Mouse (Mus musculus) neural tube, embryonic 15.5 days (tissue): Measurements from ENCODE around the gene Ncaph2. TPM values are rescaled to one million over a fixed set of nuclear protein-coding genes. Genes with fewer than 3 reads are reported as not detected.

Experiments used
- ATAC-seq: fragments of 200-750 bp; cut with Nextera tagmentation; 2 replicates; pipeline ENCODE4 v1.8.0; 2017; ENCODE audit warnings: mild to moderate bottlenecking, moderate TSS enrichment, moderate library complexity; ENCODE audit not compliant: low FRiP score
- H3K27ac ChIP-seq: fragments of 300-500 bp; sonication (generic); replicated peaks from 2 replicates; pipeline ENCODE4 v1.5.1; 2015; ENCODE audit warnings: mild to moderate bottlenecking, inconsistent platforms
- H3K27me3 ChIP-seq: fragments of 300-500 bp; sonication (generic); replicated peaks from 2 replicates; pipeline ENCODE4 v1.6.1; 2015; ENCODE audit warnings: inconsistent platforms
- H3K36me3 ChIP-seq: fragments of 300-500 bp; sonication (generic); 2 replicates; pipeline ENCODE4 v1.6.1; 2015; ENCODE audit warnings: inconsistent platforms
- H3K4me1 ChIP-seq: fragments of 300-500 bp; sonication (generic); 2 replicates; pipeline ENCODE4 v1.6.1; 2015; ENCODE audit warnings: inconsistent platforms
- H3K4me2 ChIP-seq: fragments of 300-500 bp; sonication (generic); 2 replicates; pipeline ENCODE4 v1.6.1; 2015; ENCODE audit warnings: inconsistent platforms, mild to moderate bottlenecking, moderate library complexity
- H3K4me3 ChIP-seq: fragments of 300-500 bp; sonication (generic); replicated peaks from 2 replicates; pipeline ENCODE4 v1.5.1; 2015; ENCODE audit warnings: mild to moderate bottlenecking, inconsistent platforms
- H3K9ac ChIP-seq: fragments of 300-500 bp; sonication (generic); replicated peaks from 2 replicates; pipeline ENCODE4 v1.6.1; 2015; ENCODE audit warnings: mild to moderate bottlenecking, inconsistent platforms
- H3K9me3 ChIP-seq: fragments of 300-500 bp; sonication (generic); replicated peaks from 2 replicates; pipeline ENCODE4 v1.6.1; 2016; ENCODE audit warnings: inconsistent platforms
- WGBS: fragments of 180-500 bp; shearing (Covaris S2); methylation state at CpG from one replicate; pipeline ENCODE4 v1.1.7; 2015; ENCODE audit warnings: mixed read lengths; 5-methylcytosine and 5-hydroxymethylcytosine counted together
- polyA plus RNA-seq: library from polyadenylated mRNA; unstranded; fragments of >200 nt; fragmentation: Nextera tagmentation; extraction: Ambion mirVana; gene quantifications from 2 replicates; pipeline ENCODE4 v1.2.1, GENCODE M21; 2015

Gene Ncaph2
- 105 and 111 TPM in 2 replicates for polyA plus RNA-seq

GRCm38 (mm10) chr15:89355241-89356187, at the start of gene Ncaph2, which contains the start of gene Lmf2:
Gene Ncaph2 (plus strand): TSS chr15:89355719.
Gene Lmf2 (minus strand): TSS chr15:89355659.
- peak within 1 kb of the TSS; percentile 88 for H3K27ac ChIP-seq
- peak within 1 kb of the TSS; percentile 65 for H3K4me3 ChIP-seq
- H3K36me3 ChIP-seq, result peaks cover 32% of the 10 kb centered on the region
- H3K27me3 ChIP-seq, result no peaks in the 10 kb centered on the region
- no peaks in the 10 kb centered on the region for H3K9me3 ChIP-seq
- under 1% methylated on average over 63 of the region's 64 CpGs for WGBS
- peak within 1 kb of the TSS; percentile 76 for H3K9ac ChIP-seq
- peak; percentile 91 for ATAC-seq
- H3K4me2 ChIP-seq, result peak within 1 kb of the TSS; percentile 86
- H3K4me1 ChIP-seq, result peaks cover 38% of the 10 kb centered on the region

GRCm38 (mm10) chr15:89305966-89306365, 49.6 kb upstream of the Ncaph2 start:
- ATAC-seq, result no peak
- Histone ChIP-seq H3K4me2 (no peak overlapping the region), H3K27me3 (no peaks in the 10 kb centered on the region), H3K36me3 (peaks cover 65% of the 10 kb centered on the region), H3K9ac (no peak overlapping the region), H3K4me3 (no peak overlapping the region), H3K9me3 (no peaks in the 10 kb centered on the region), H3K27ac (no peak overlapping the region), H3K4me1 (peaks cover 16% of the 10 kb centered on the region)
- 89% methylated on average over 1 of the region's 1 CpGs for WGBS

GRCm38 (mm10) chr15:89307461-89307860, 48.1 kb upstream of the Ncaph2 start:
- H3K27me3 ChIP-seq, result no peaks in the 10 kb centered on the region
- H3K4me2 ChIP-seq, result no peak overlapping the region
- peaks cover 50% of the 10 kb centered on the region for H3K36me3 ChIP-seq
- H3K27ac ChIP-seq, result no peak overlapping the region
- no peaks in the 10 kb centered on the region for H3K9me3 ChIP-seq
- H3K9ac ChIP-seq, result no peak overlapping the region
- H3K4me3 ChIP-seq, result no peak overlapping the region
- WGBS, result 92% methylated on average over 13 of the region's 13 CpGs
- ATAC-seq, result no peak
- H3K4me1 ChIP-seq, result peaks cover 30% of the 10 kb centered on the region

GRCm38 (mm10) chr15:89308406-89309139, 46.9 kb upstream of the Ncaph2 start:
- Histone ChIP-seq H3K27ac (no peak overlapping the region), H3K4me1 (peaks cover 41% of the 10 kb centered on the region), H3K36me3 (peaks cover 39% of the 10 kb centered on the region), H3K4me2 (no peak overlapping the region), H3K9ac (no peak overlapping the region), H3K9me3 (no peaks in the 10 kb centered on the region), H3K4me3 (no peak overlapping the region), H3K27me3 (no peaks in the 10 kb centered on the region)
- 86% methylated on average over 7 of the region's 7 CpGs for WGBS
- ATAC-seq, result no peak

DNA sequence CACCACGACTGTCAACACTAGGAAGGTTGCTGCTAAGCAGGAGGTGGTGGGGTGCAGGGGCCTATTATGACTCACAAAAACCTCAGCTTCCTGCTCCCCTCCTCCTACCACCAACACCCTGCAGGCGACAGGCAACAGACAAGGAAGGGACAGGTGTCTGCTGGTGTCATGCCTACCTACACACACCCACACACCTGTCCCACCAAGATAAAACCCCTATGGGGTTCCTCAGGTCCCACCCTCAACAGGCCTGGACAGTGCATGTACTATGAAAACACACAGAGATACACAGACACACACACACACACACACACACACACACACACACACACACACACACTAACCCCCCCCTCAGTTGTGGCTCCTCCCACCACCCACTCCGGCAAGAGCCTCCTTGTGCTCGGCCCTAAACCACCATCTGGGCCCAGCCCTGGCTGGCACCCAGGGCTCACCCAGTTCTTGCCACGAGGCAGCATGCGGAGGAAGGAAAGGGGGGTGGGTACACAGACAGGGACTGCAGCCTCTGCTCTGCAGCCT, 45.5 kb upstream of the Ncaph2 start:
- ATAC-seq, result no peak
- Histone ChIP-seq H3K4me1 (peaks cover 50% of the 10 kb centered on the region), H3K4me2 (no peak overlapping the region; the same call in 1 of the 2 replicates)

GRCm38 (mm10) chr15:89313359-89313758, 42.2 kb upstream of the Ncaph2 start:
- peaks cover 56% of the 10 kb centered on the region for H3K4me1 ChIP-seq

More for the DNA sequence above, 45.5 kb upstream of the Ncaph2 start:
- peaks cover 25% of the 10 kb centered on the region for H3K36me3 ChIP-seq
- 54% methylated on average over 6 of the region's 6 CpGs for WGBS
- H3K4me3 ChIP-seq, result no peak overlapping the region
- H3K27me3 ChIP-seq, result no peaks in the 10 kb centered on the region
- no peaks in the 10 kb centered on the region for H3K9me3 ChIP-seq
- no peak overlapping the region for H3K9ac ChIP-seq
- no peak overlapping the region for H3K27ac ChIP-seq

GRCm38 (mm10) chr15:89314107-89314506, 41.4 kb upstream of the Ncaph2 start:
- H3K9ac ChIP-seq, result peak overlapping the region; percentile 95
- peak overlapping the region; percentile 95 for H3K4me3 ChIP-seq
- peaks cover 56% of the 10 kb centered on the region for H3K4me1 ChIP-seq
- ATAC-seq, result no peak; the same call in 1 of the 2 replicates
- peak overlapping the region; percentile 87 for H3K4me2 ChIP-seq
- WGBS, result 33% methylated on average over 3 of the region's 3 CpGs
- H3K9me3 ChIP-seq, result no peaks in the 10 kb centered on the region
- no peaks in the 10 kb centered on the region for H3K36me3 ChIP-seq
- no peaks in the 10 kb centered on the region for H3K27me3 ChIP-seq
- H3K27ac ChIP-seq, result no peak overlapping the region

More at GRCm38 (mm10) chr15:89313359-89313758, 42.2 kb upstream of the Ncaph2 start:
- Histone ChIP-seq H3K9me3 (no peaks in the 10 kb centered on the region), H3K36me3 (no peaks in the 10 kb centered on the region), H3K27me3 (no peaks in the 10 kb centered on the region), H3K9ac (no peak overlapping the region; the same call in 1 of the 2 replicates), H3K4me2 (peak overlapping the region; percentile 87), H3K27ac (no peak overlapping the region), H3K4me3 (peak overlapping the region; percentile 95; the same call in 1 of the 2 replicates)
- WGBS, result 80% methylated on average over 4 of the region's 4 CpGs
- no peak for ATAC-seq

GRCm38 (mm10) chr15:89314511-89315189, 40.9 kb upstream of the Ncaph2 start:
- H3K4me1 ChIP-seq, result peaks cover 53% of the 10 kb centered on the region

DNA sequence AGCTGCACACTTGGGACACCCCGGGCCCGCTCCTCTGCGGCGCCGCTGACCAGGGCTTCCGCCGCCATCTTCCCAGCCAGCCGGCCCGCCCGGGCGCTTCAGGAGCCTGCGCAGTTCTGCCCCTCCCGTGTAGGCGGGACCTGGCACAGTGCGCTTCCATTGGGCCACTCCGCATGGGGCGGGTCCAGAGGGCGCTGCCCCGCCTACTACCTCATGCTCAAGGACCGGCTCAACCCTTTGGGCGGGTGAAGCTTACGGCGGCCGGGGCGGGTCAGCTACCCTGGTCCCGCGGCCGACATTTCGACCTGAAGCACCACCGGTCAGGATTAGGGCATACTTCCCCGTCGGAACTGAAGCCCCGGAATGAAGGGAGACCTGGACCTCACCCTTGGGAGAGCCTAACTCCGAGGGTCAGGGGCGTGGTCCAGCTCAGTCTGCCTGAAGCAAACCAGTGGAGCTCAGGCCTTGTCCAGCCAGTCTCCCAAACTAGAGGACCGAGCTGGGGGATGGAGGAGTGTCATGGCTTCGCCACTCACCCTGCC, 40.3 kb upstream of the Ncaph2 start, which contains the start of gene Sbf1:
Gene Sbf1, minus strand, starts transcription at position 122 of the 542 bp plus-strand sequence.
- H3K4me1 ChIP-seq, result peaks cover 47% of the 10 kb centered on the region
- H3K36me3 ChIP-seq, result no peaks in the 10 kb centered on the region
- H3K27ac ChIP-seq, result peak within 1 kb of the TSS; percentile 76
- H3K4me3 ChIP-seq, result peak within 1 kb of the TSS; percentile 95
- WGBS, result under 1% methylated on average over 37 of the region's 37 CpGs
- H3K9ac ChIP-seq, result peak within 1 kb of the TSS; percentile 95
- no peaks in the 10 kb centered on the region for H3K27me3 ChIP-seq
- ATAC-seq, result peak; percentile 100
- H3K9me3 ChIP-seq, result no peaks in the 10 kb centered on the region
- H3K4me2 ChIP-seq, result peak within 1 kb of the TSS; percentile 87

More at GRCm38 (mm10) chr15:89314511-89315189, 40.9 kb upstream of the Ncaph2 start:
- Histone ChIP-seq H3K27me3 (no peaks in the 10 kb centered on the region), H3K9me3 (no peaks in the 10 kb centered on the region), H3K36me3 (no peaks in the 10 kb centered on the region), H3K4me2 (peak overlapping the region; percentile 87), H3K9ac (peak overlapping the region; percentile 95), H3K27ac (peak overlapping the region; percentile 76), H3K4me3 (peak overlapping the region; percentile 95)
- ATAC-seq, result peak; percentile 48
- under 1% methylated on average over 58 of the region's 58 CpGs for WGBS

- Histone ChIP-seq H3K9ac (no peak overlapping the region), H3K4me1 (peaks cover 38% of the 10 kb centered on the region), H3K4me3 (0 out of 2 replicates have a peak overlapping the region, but pooled peaks have one; percentile 95), H3K36me3 (no peaks in the 10 kb centered on the region), H3K27ac (no peak overlapping the region), H3K27me3 (no peaks in the 10 kb centered on the region), H3K9me3 (no peaks in the 10 kb centered on the region), H3K4me2 (no peak overlapping the region)
- 67% methylated on average over 11 of the region's 11 CpGs for WGBS
- no peak for ATAC-seq
Measured at GRCm38 (mm10) chr15:89316146-89316545, 39.4 kb upstream of the Ncaph2 start.
